Mouse (Mus musculus) frontal cortex, postnatal 10 days (tissue): ENCODE results near the gene Tom1l2.

Experiments
- DNase-seq, 2 experiments: peaks; one replicate each; pipeline ENCODE4 v3.0.0; 2022; ENCODE audit warnings: low spot score in 2 of 2, mixed read lengths in 1 of 2

Tom1l2 gene

DNA sequence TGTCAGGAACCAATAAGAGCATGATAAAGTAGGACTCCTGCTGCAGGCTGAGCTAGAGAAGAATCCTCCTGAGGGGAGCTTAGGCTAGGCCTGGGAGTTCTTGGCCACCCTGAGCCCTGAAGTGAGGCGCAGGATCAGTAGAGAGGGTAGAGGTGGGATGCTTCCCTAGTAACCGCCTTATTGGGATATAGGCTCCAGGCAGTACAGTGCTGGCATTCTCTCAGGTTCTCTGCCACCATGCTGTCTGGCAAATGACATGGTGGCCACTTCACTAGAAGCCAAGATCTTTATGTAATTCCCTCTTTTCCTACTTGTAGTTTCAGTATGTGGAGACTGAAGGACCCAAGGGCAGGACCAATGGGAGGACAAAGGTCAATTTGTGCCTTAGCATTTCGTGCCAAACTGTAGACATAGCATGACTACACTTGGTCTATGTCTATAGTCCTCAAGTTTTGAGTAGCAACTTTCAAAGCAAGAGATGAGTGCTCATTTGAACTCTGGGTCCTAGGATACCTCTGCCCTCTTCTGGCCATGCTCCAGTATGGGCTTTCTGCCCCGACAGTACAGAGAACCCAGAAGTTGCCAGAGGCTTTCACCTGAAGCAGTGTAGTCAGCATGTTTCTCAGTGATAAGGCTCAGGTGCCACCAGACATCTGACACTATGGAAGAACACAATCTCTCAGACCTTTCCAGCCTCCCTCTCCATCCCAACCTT lies 87.3 kb downstream of the Tom1l2 start:
- DNase-seq: no peak

GRCm38 (mm10) chr11:60264651-60265050 lies 88.1 kb downstream of the Tom1l2 start:
- no peak for DNase-seq

- DNase-seq: no peak
Measured at GRCm38 (mm10) chr11:60262396-60262795, 90.3 kb downstream of the Tom1l2 start.

DNA sequence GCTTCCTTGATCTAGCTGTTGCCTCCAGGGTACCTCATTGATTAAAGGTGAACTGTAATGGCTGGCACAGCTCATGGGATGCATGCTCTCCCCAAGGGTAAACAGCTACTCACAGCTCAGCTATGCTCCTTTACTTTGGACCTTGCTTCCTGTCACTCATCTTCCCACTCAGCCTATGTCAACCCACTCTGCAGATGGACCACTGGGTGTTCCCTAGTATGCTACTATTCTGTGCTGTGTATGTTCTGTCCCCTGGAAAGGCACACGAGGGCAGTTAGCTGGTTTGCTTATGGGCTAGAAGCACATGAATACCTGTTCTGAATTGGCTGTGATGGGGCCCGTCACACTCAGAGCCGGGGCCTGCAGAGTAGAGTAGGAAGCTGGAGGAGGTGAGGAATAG lies 92.0 kb downstream of the Tom1l2 start:
- no peak for DNase-seq

DNA sequence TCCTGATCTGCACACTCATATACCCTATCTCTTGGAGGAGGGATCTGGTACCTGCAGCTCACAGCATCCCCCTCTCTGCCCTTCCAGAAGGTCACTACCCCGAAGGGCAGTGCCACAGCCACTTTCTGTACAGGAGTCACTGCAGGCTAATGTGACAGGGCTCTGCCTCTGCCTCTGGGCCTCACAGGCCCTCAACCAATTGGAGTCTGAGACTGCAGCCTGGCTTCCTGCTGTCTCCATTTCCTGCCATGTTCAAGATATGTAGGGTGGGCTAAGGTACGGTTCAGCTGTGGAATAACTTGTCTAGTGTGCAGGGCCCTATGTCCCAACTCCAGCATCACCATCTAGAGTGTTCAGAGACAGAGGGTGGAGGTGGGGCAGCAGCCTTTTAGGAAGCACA lies 95.0 kb downstream of the Tom1l2 start:
- DNase-seq: no peak

- no peak for DNase-seq
Measured at GRCm38 (mm10) chr11:60256713-60257112, 96.0 kb downstream of the Tom1l2 start.

GRCm38 (mm10) chr11:60256176-60256681 lies 96.5 kb downstream of the Tom1l2 start:
- peak; percentile 42 to 62 for DNase-seq

DNA sequence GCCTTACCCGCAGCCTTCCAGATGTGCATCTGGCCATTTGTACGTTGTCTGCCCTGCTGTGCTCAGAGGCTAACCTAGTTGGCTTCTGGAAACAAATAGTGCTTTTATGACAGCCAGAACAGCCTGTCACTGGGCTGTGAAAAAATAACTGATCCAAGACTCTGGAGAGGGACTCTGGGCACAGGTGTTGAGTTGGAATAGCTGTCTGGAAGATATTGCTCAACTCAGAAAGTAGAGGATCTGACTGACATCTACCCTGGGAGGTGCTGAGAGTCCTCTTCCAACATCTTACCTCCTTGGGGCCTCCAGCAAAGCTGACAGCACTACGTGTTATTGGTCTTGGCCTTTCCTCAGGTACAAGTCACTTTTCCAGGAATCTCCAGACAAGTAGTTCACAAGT lies 97.1 kb downstream of the Tom1l2 start:
- DNase-seq: no peak

- DNase-seq: no peak
Measured at GRCm38 (mm10) chr11:60255181-60255580, 97.5 kb downstream of the Tom1l2 start.

- no peak for DNase-seq
Measured at GRCm38 (mm10) chr11:60254308-60254707, 98.4 kb downstream of the Tom1l2 start.

GRCm38 (mm10) chr11:60253546-60253945 lies 99.2 kb downstream of the Tom1l2 start:
- no peak for DNase-seq

DNA sequence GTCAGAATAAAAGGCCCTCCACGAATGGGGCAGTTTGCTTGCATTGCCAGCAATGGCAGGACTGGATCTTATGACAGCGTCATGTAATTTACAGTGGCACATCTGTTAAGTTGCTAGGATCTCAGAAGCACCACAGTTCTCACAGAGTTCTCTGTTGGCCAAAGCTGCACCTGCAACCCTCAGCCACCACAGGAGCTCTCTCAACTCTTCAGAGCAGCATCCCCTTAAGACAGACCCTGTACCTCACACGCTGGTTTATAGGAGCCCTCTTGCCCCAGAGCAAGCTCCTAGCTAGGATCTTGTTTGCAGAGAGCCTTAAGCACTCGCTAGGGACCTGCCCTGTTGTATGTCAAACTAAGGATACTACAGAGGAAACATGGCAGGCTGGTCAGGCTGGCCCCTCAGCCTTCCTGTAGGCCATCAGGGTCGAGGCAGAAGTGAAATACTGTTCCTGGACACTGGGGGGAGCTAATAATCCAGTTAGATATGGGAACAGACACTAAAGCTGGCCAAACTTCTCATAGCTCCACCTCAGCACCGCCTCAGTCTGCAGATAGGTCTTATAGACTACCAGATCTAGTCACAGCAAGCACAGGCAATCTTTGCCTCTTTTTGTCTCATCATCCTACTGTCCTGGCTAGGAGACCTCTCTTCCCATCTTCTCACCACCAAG lies 101.6 kb downstream of the Tom1l2 start:
- DNase-seq: no peak

DNA sequence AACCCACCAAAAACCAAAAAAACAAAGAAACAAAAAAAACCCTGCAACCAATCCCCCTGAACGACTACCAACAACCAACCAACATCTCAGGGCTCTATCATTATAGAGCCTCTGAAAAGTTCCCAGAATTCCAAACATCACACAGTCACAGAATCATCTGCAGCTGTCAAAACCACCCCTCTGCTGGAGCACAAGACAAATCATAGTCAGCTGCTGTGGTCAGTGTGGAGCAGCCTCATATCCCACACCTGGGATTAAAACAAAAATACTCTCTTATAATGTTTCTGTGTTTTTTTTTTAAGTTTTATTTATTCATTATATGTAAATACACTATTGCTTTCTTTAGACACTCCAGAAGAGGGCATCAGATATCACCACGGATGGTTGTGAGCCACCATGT lies 102.8 kb downstream of the Tom1l2 start:
- no peak for DNase-seq

GRCm38 (mm10) chr11:60248596-60249404 lies 103.9 kb downstream of the Tom1l2 start:
- DNase-seq: no peak

- no peak for DNase-seq
Measured at GRCm38 (mm10) chr11:60247753-60248550, 104.8 kb downstream of the Tom1l2 start.

- DNase-seq: no peak
Measured at GRCm38 (mm10) chr11:60246077-60246476, 106.6 kb downstream of the Tom1l2 start.

- DNase-seq: no peak
Measured at GRCm38 (mm10) chr11:60244503-60245143, 108.1 kb downstream of the Tom1l2 start.

DNA sequence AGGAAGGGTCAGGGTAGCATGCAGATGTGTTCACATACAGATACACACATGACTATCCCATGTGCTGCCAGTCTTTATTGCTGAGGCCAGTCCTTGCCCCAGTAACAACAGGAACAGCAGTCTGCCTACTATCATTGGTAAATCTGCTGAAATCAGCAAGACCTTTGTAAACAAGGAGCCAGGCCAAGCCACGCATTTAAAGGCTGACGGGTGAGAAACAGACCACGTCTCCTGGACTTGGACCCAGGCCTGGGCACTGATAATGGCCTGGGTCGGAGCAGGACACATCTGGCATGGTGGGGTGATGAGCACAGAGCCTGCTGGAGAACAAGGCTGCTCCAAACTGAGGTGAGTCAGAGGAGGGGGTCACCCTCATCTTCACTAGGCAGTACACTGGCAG lies 112.2 kb downstream of the Tom1l2 start:
- no peak for DNase-seq

- no peak for DNase-seq
Measured at GRCm38 (mm10) chr11:60235351-60235750, 117.4 kb downstream of the Tom1l2 start.

DNA sequence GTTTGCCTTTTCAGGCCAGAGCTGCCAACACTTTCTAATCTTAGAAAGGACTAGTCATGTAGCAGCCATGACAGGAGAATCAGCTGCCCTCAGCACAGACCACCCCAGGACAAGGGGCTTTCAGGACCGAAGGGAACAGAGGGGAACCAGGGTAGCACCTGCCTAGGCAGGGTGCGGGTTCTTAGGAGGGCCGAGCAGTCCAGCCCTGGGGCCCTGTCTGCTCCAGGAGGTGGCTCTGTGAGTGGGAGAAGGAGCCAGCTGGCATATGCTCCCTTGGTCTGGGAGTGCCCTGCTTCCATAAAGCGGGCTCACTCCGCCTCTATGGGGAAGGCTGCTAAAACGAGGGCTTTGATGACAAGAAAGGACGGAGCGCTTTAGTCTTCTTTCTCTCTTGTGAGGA lies 119.5 kb downstream of the Tom1l2 start:
- peak in 1 of 2 experiments; percentile 35 for DNase-seq

DNA sequence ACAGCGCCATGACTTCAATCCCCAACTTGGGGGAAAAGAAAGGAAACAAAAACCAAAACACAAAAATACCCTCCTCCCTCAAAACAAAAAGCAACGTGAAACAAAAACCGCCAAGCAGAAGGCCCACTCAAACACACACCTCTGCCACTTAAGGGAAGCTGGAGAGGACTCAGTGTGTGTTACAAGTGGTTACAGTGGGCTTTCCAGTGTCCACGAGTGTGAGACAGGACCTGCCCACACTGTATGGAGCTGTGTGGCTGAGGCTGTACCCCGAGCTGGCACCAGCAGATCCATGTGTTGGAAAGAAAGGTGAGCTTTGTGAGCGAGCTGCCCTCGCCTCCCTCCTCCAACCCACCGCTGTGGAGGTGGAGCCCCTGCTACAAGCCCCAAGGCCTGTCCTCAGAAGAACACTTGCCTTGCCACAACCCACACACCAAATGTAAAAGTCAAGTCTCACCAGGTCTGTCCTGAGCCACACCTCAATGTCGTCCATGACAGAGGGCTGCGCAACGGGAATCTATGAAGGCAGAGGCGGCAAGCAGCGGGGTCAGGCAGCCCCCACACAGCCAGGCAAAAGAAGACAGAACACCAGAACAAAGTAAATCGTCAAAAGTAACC lies 120.2 kb downstream of the Tom1l2 start:
- no peak for DNase-seq
